ENCODE assay signal across 9 mouse cellular contexts in the genomic region with DNA sequence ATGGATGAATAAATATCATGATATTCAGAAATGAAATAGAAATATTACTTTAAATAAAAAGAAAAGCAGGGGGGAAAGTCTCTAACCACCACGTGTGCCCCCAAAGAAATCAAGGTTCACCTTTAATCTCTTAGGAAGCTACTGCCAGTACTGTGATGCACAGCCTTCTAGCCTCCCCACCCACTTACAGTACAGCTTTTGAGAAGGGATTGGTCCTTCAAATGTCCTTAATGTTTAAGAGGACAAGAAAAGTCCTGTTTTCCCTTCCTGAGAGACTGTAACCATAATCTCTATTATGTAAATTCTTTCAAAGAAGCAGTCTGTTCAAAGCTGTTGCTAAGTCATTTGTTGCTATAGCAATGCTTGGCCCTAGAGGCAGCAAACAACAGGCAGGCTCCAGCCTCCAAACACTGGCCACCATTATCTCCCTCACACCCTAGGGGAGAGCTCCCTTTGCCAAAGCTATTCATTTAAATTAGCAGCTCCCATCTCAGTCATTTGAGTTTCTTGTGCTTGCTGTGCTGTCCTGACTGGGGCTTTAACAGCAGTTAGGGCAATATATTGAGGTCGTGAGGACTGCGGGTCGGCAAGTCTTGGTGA. TPM values are rescaled to one million over a fixed set of nuclear protein-coding genes. Genes with fewer than 3 reads are reported as not detected.
DNase-seq lines count a peak whose midpoint lies in the region; ATAC-seq and TF ChIP-seq lines count a peak whose summit lies in the region.
"Had no signal": no experiment of that assay in that cellular context is flagged by ENCODE, and none has a peak within 500 bp of the region (broad histone marks: within the 10 kb centered on the region; RNA-seq: fewer than 3 reads in every experiment).

No protein-coding gene starts in this region.

- no peaks in the 10 kb centered on the region for H3K27me3 ChIP-seq in intestine, embryonic 14.5 days (replicated peaks; ENCODE audit: control insufficient read depth, insufficient read depth, low read length)
- no peaks in the 10 kb centered on the region for H3K27me3 ChIP-seq in intestine, postnatal 0 days (replicated peaks; ENCODE audit: control insufficient read depth, insufficient read depth, low read length)
- no peaks in the 10 kb centered on the region for H3K27me3 ChIP-seq in hindbrain, embryonic 13.5 days
- no peaks in the 10 kb centered on the region for H3K27me3 ChIP-seq in midbrain, embryonic 12.5 days
- H3K27me3 ChIP-seq in liver, embryonic 12.5 days (replicated peaks): no peaks in the 10 kb centered on the region

- no peaks in the 10 kb centered on the region for H3K36me3 ChIP-seq in intestine, embryonic 14.5 days (ENCODE audit: control insufficient read depth, insufficient read depth, low read length)
- no peaks in the 10 kb centered on the region for H3K36me3 ChIP-seq in intestine, postnatal 0 days (ENCODE audit: control insufficient read depth, insufficient read depth)
- H3K36me3 ChIP-seq in hindbrain, embryonic 13.5 days: no peaks in the 10 kb centered on the region
- no peaks in the 10 kb centered on the region for H3K36me3 ChIP-seq in midbrain, embryonic 12.5 days
- no peaks in the 10 kb centered on the region for H3K36me3 ChIP-seq in liver, embryonic 12.5 days

- TF ChIP-seq POLR2A in brain, embryonic 14.5 days (IDR thresholded peaks at IDR 0.05; ENCODE audit: borderline replicate concordance, extremely low read depth, insufficient read depth, insufficient read length, poor library complexity, severe bottlenecking): no peak

- ATAC-seq in intestine, embryonic 14.5 days (replicated peaks; ENCODE audit: low FRiP score, low TSS enrichment, low read depth): no peak
- no peak for ATAC-seq in intestine, postnatal 0 days
- peak; percentile 95 for ATAC-seq in hindbrain, embryonic 13.5 days (ENCODE audit: low FRiP score)
- peak; percentile 92 for ATAC-seq in midbrain, embryonic 12.5 days (ENCODE audit: low FRiP score, low read depth)
- ATAC-seq in liver, embryonic 12.5 days: no peak
- no peak for ATAC-seq in megakaryocyte, adult 5-6 weeks (ENCODE audit: poor library complexity, severe bottlenecking)

- H3K27ac ChIP-seq in intestine, embryonic 14.5 days (ENCODE audit: low read depth): no peak overlapping the region
- H3K27ac ChIP-seq in intestine, postnatal 0 days (ENCODE audit: low read depth, low read length): no peak overlapping the region
- H3K27ac ChIP-seq in hindbrain, embryonic 13.5 days: peak overlapping the region; percentile 67
- 0 out of 2 replicates have a peak overlapping the region, but pooled peaks have one; percentile 36 for H3K27ac ChIP-seq in midbrain, embryonic 12.5 days (replicated peaks)
- no peak overlapping the region for H3K27ac ChIP-seq in liver, embryonic 12.5 days

- 34% methylated on average over 4 of the region's 4 CpGs for WGBS in intestine, embryonic 14.5 days
- 37% methylated on average over 4 of the region's 4 CpGs for WGBS in intestine, postnatal 0 days
- 23% methylated on average over 4 of the region's 4 CpGs for WGBS in hindbrain, embryonic 13.5 days
- WGBS in midbrain, embryonic 12.5 days: 37% methylated on average over 4 of the region's 4 CpGs
- 64% methylated on average over 4 of the region's 4 CpGs for WGBS in liver, embryonic 12.5 days (ENCODE audit: insufficient replicate concordance)

- no peak overlapping the region for H3K4me2 ChIP-seq in intestine, embryonic 14.5 days (ENCODE audit: low read length)
- no peak overlapping the region for H3K4me2 ChIP-seq in intestine, postnatal 0 days (replicated peaks; ENCODE audit: low read depth)
- no peak overlapping the region for H3K4me2 ChIP-seq in hindbrain, embryonic 13.5 days
- no peak overlapping the region for H3K4me2 ChIP-seq in midbrain, embryonic 12.5 days (replicated peaks)
- H3K4me2 ChIP-seq in liver, embryonic 12.5 days: no peak overlapping the region

- no peak overlapping the region for H3K9ac ChIP-seq in intestine, embryonic 14.5 days (ENCODE audit: low read length)
- no peak overlapping the region for H3K9ac ChIP-seq in intestine, postnatal 0 days (ENCODE audit: low read depth, low read length)
- H3K9ac ChIP-seq in hindbrain, embryonic 13.5 days: no peak overlapping the region
- no peak overlapping the region for H3K9ac ChIP-seq in midbrain, embryonic 12.5 days (replicated peaks)
- H3K9ac ChIP-seq in liver, embryonic 12.5 days: no peak overlapping the region

- H3K4me3 ChIP-seq in intestine, embryonic 14.5 days (ENCODE audit: low read depth, low read length): no peak overlapping the region
- no peak overlapping the region for H3K4me3 ChIP-seq in intestine, postnatal 0 days (ENCODE audit: low read depth, low read length)
- no peak overlapping the region for H3K4me3 ChIP-seq in hindbrain, embryonic 13.5 days
- no peak overlapping the region for H3K4me3 ChIP-seq in midbrain, embryonic 12.5 days
- no peak overlapping the region for H3K4me3 ChIP-seq in liver, embryonic 12.5 days

- TF ChIP-seq CTCF in intestine, postnatal 0 days (IDR thresholded peaks at IDR 0.05; ENCODE audit: low read depth): no peak
- no peak for TF ChIP-seq CTCF in brain, embryonic 14.5 days (IDR thresholded peaks at IDR 0.05; ENCODE audit: borderline replicate concordance, extremely low read depth, insufficient read depth, insufficient read length)

- H3K9me3 ChIP-seq in intestine, embryonic 14.5 days (ENCODE audit: control insufficient read depth, low read length): no peaks in the 10 kb centered on the region
- H3K9me3 ChIP-seq in intestine, postnatal 0 days (ENCODE audit: control insufficient read depth): no peaks in the 10 kb centered on the region
- no peaks in the 10 kb centered on the region for H3K9me3 ChIP-seq in hindbrain, embryonic 13.5 days
- H3K9me3 ChIP-seq in midbrain, embryonic 12.5 days: no peaks in the 10 kb centered on the region
- H3K9me3 ChIP-seq in liver, embryonic 12.5 days (replicated peaks): no peaks in the 10 kb centered on the region

- DNase-seq in intestine, embryonic 14.5 days (ENCODE audit: low spot score): peak; percentile 38
- peak; percentile 94 for DNase-seq in brain, embryonic 14.5 days (ENCODE audit: low read depth)
- no peak for DNase-seq in adipocyte (ENCODE audit: low spot score)

- H3K4me1 ChIP-seq in intestine, embryonic 14.5 days (replicated peaks; ENCODE audit: control insufficient read depth, insufficient read depth, low read length): no peaks in the 10 kb centered on the region; the same call in 1 of the 2 replicates
- H3K4me1 ChIP-seq in intestine, postnatal 0 days (replicated peaks; ENCODE audit: control insufficient read depth, insufficient read depth, low read length): no peaks in the 10 kb centered on the region
- H3K4me1 ChIP-seq in hindbrain, embryonic 13.5 days (replicated peaks): peaks cover 28% of the 10 kb centered on the region
- H3K4me1 ChIP-seq in midbrain, embryonic 12.5 days: peaks cover 9% of the 10 kb centered on the region; the same call in 1 of the 2 replicates
- peaks cover 4% of the 10 kb centered on the region; the same call in 1 of the 2 replicates for H3K4me1 ChIP-seq in liver, embryonic 12.5 days

RNA-seq across cellular contexts. Expression of a gene that starts 14.5 kb away (rescaled TPM):
- polyA plus RNA-seq in intestine, embryonic 14.5 days (2014; fragmentation: Nextera tagmentation; extraction: Ambion mirVana): 0.74 and 0.85 TPM in 2 replicates
- polyA plus RNA-seq in intestine, postnatal 0 days (2015; fragmentation: Nextera tagmentation; extraction: Ambion mirVana): not detected in 2 replicates
- polyA plus RNA-seq in brain, embryonic 14.5 days (2012; rRNA removed): 0.26 TPM in 1 of 2 replicates, not detected in the other
- polyA plus RNA-seq in hindbrain, embryonic 13.5 days (2015; fragmentation: Nextera tagmentation; extraction: Ambion mirVana): 12.8 and 20.7 TPM in 2 replicates
- polyA plus RNA-seq in midbrain, embryonic 12.5 days (2016; fragmentation: Nextera tagmentation; extraction: Ambion mirVana): not detected in 2 replicates
- not detected in 2 replicates for polyA plus RNA-seq in liver, embryonic 12.5 days (2016; fragmentation: Nextera tagmentation; extraction: Ambion mirVana)
- total RNA-seq in megakaryocyte, adult 5-6 weeks (2015): 0.41 and 0.42 TPM in 2 replicates
- not detected in 2 replicates for total RNA-seq in megakaryocyte, adult 5-6 weeks (2017)
- total RNA-seq: liver, adult 2 months had no signal
- polyA plus RNA-seq: liver, adult 2 months had no signal

Comparison
In these comparisons a context has a peak if more than half of its experiments do, and no peak if none do; other contexts are left out.
1. ATAC-seq: peak in hindbrain, embryonic 13.5 days (single experiment) and midbrain, embryonic 12.5 days (single experiment); none in intestine, embryonic 14.5 days (single experiment), intestine, postnatal 0 days (single experiment), liver, embryonic 12.5 days (single experiment) and megakaryocyte, adult 5-6 weeks (single experiment).
2. H3K27ac ChIP-seq: peak in hindbrain, embryonic 13.5 days (single experiment) and midbrain, embryonic 12.5 days (single experiment); none in intestine, embryonic 14.5 days (single experiment), intestine, postnatal 0 days (single experiment) and liver, embryonic 12.5 days (single experiment).